Mouse (Mus musculus) bone marrow macrophage, adult 2 months (primary cell): ENCODE data around the gene Psg26.
"Not testable (repeated sequence)": the region's sequence is repeated elsewhere in the genome, so short reads cannot be mapped to it uniquely, and the experiment has no call there.

Experiments used
- CTCF ChIP-seq: IDR thresholded peaks from 2 replicates; pipeline ENCODE4 v1.5.1; 2012; ENCODE audit warnings: low read depth, mild to moderate bottlenecking, low read length, moderate library complexity
- POLR2A ChIP-seq: IDR thresholded peaks from 2 replicates; pipeline ENCODE4 v1.6.1; 2012; ENCODE audit warnings: mild to moderate bottlenecking, low read depth, low read length, borderline replicate concordance

GRCm38 (mm10) chr7:18512848-18513247 is 28.9 kb upstream of the Psg26 start:
- not testable (repeated sequence) for TF ChIP-seq CTCF, POLR2A
